Mouse (Mus musculus) heart, adult 2 months (tissue): ENCODE data around the gene Actr3.

Experiments used
- CTCF ChIP-seq: fragments of 200-600 bp; IDR thresholded peaks from 2 replicates; pipeline ENCODE4 v1.8.1; 2022; ENCODE audit warnings: antibody characterized with exemption, mild to moderate bottlenecking, moderate library complexity
- EP300 ChIP-seq: fragments of 200-500 bp; IDR thresholded peaks from 2 replicates; pipeline ENCODE4 v1.6.1; 2011; ENCODE audit warnings: low read depth, low read length, control low read depth; ENCODE audit not compliant: insufficient read depth
- POLR2A ChIP-seq: fragments of 200-500 bp; IDR thresholded peaks from 2 replicates; pipeline ENCODE4 v1.6.1; 2011; ENCODE audit warnings: mild to moderate bottlenecking, low read depth, low read length, control low read depth; ENCODE audit not compliant: insufficient read depth

DNA sequence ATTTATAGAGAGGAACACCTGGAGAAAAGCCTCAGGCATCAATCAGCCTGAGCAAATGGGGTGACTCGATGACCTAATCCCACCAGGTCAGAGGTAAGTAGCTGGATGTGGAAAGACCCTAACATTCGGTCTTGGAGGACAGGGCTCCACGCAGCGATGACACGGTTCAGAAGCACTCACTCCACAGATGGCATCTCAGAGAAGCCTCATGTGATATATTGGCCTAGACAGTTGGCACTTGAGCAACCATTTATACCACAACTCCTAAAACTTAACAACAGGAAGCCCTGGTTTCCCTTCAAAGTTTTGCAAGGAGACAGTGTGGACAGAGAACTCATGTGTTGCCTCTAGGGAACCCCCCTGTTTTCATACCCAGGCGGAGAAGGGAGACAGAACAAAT is 90.1 kb downstream of the Actr3 start:
- TF ChIP-seq POLR2A (no peak), CTCF (no peak), EP300 (no peak)
